Mouse (Mus musculus): ENCODE measurements around the gene Ifitm3.

DNA sequence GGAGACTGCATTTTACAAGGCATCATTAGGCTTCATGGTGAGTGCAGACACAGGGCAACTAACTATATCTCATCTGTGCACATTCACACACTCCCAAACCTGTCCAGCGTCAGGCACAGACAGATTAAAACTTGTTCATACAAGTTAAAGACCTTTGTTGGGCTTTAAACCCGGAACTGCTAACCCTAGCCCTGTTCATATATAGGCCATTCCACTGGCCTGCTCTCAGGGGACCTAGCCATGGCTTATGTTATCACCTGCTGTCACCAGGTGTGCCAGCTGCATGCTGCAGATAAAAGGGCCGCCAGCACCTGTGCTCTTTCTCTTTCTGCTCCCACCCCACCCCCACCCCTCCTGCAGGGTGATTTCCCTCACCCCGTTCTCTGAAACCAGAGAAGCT lies 32.0 kb upstream of the Ifitm3 start:
- TF ChIP-seq POLR2A (IDR thresholded peaks at IDR 0.05; ENCODE audit: borderline replicate concordance, extremely low read depth, low read depth, low read length) = no peak
- TF ChIP-seq CTCF (IDR thresholded peaks at IDR 0.05; ENCODE audit: insufficient read depth, low read length) = no peak

Data from lung, adult 2 months (tissue).